Mouse (Mus musculus): ENCODE results near the gene Plch1. TPM values are rescaled to one million over a fixed set of nuclear protein-coding genes. Genes with fewer than 3 reads are reported as not detected.
A peak's percentile ranks its signal among the peaks of the same experiment; 100 is the strongest.

The Plch1 gene
- polyA plus RNA-seq (2014; fragmentation: Nextera tagmentation; extraction: Ambion mirVana), result 27.5 and 27.6 TPM in 2 replicates

GRCm38 (mm10) chr3:63899309-63899695 lies at the start of gene Plch1:
Gene Plch1 (minus strand): TSS chr3:63899472.
- Histone ChIP-seq H3K36me3 (ENCODE audit: control insufficient read depth, insufficient read depth, low read length) (no peaks in the 10 kb centered on the region), H3K27me3 (ENCODE audit: control insufficient read depth, insufficient read depth, low read length) (no peaks in the 10 kb centered on the region), H3K9ac (ENCODE audit: low read length) (peak within 1 kb of the TSS; percentile 92), H3K4me2 (ENCODE audit: low read depth, low read length, severe bottlenecking) (peak within 1 kb of the TSS; percentile 73), H3K9me3 (ENCODE audit: control insufficient read depth, low read length) (no peaks in the 10 kb centered on the region), H3K4me3 (ENCODE audit: low read depth, low read length) (peak within 1 kb of the TSS; percentile 79), H3K4me1 (replicated peaks; ENCODE audit: control insufficient read depth, insufficient read depth, low read length) (peaks cover 8% of the 10 kb centered on the region; the same call in 1 of the 2 replicates), H3K27ac (ENCODE audit: low read depth, low read length) (peak within 1 kb of the TSS; percentile 95)
- WGBS, result 0% methylated on average over 12 of the region's 12 CpGs
- peak; percentile 91 for DNase-seq (ENCODE audit: low spot score)
- peak; percentile 81 for ATAC-seq (replicated peaks; ENCODE audit: low FRiP score)

GRCm38 (mm10) chr3:63941204-63941850 lies 42.1 kb upstream of the Plch1 start:
- 87% methylated on average over 2 of the region's 2 CpGs for WGBS
- H3K27me3 ChIP-seq (ENCODE audit: control insufficient read depth, insufficient read depth, low read length), result no peaks in the 10 kb centered on the region
- no peak overlapping the region for H3K4me3 ChIP-seq (ENCODE audit: low read depth, low read length)
- no peak for ATAC-seq (replicated peaks; ENCODE audit: low FRiP score)
- H3K9me3 ChIP-seq (ENCODE audit: control insufficient read depth, low read length), result no peaks in the 10 kb centered on the region
- DNase-seq (ENCODE audit: low spot score), result no peak
- no peak overlapping the region for H3K4me2 ChIP-seq (ENCODE audit: low read depth, low read length, severe bottlenecking)
- H3K27ac ChIP-seq (ENCODE audit: low read depth, low read length), result no peak overlapping the region
- H3K9ac ChIP-seq (ENCODE audit: low read length), result no peak overlapping the region
- no peaks in the 10 kb centered on the region for H3K4me1 ChIP-seq (replicated peaks; ENCODE audit: control insufficient read depth, insufficient read depth, low read length)
- no peaks in the 10 kb centered on the region for H3K36me3 ChIP-seq (ENCODE audit: control insufficient read depth, insufficient read depth, low read length)

GRCm38 (mm10) chr3:63938928-63939327 lies 39.7 kb upstream of the Plch1 start:
- Histone ChIP-seq H3K4me2 (ENCODE audit: low read depth, low read length, severe bottlenecking) (no peak overlapping the region), H3K27me3 (ENCODE audit: control insufficient read depth, insufficient read depth, low read length) (no peaks in the 10 kb centered on the region), H3K36me3 (ENCODE audit: control insufficient read depth, insufficient read depth, low read length) (no peaks in the 10 kb centered on the region), H3K4me3 (ENCODE audit: low read depth, low read length) (no peak overlapping the region), H3K4me1 (replicated peaks; ENCODE audit: control insufficient read depth, insufficient read depth, low read length) (no peaks in the 10 kb centered on the region), H3K9me3 (ENCODE audit: control insufficient read depth, low read length) (no peaks in the 10 kb centered on the region), H3K27ac (ENCODE audit: low read depth, low read length) (no peak overlapping the region), H3K9ac (ENCODE audit: low read length) (no peak overlapping the region)
- no peak for ATAC-seq (replicated peaks; ENCODE audit: low FRiP score)
- 95% methylated on average over 2 of the region's 2 CpGs for WGBS
- DNase-seq (ENCODE audit: low spot score), result no peak

GRCm38 (mm10) chr3:63928878-63929859 lies 29.9 kb upstream of the Plch1 start, which contains the start of gene E130311K13Rik:
Gene E130311K13Rik (minus strand): TSS chr3:63929472.
- H3K4me3 ChIP-seq (ENCODE audit: low read depth, low read length), result peak within 1 kb of the TSS; percentile 46
- H3K4me2 ChIP-seq (ENCODE audit: low read depth, low read length, severe bottlenecking), result peak within 1 kb of the TSS; percentile 60
- H3K9ac ChIP-seq (ENCODE audit: low read length), result peak within 1 kb of the TSS; percentile 78
- peak; percentile 95 for DNase-seq (ENCODE audit: low spot score)
- ATAC-seq (replicated peaks; ENCODE audit: low FRiP score), result peak; percentile 98
- H3K4me1 ChIP-seq (replicated peaks; ENCODE audit: control insufficient read depth, insufficient read depth, low read length), result no peaks in the 10 kb centered on the region
- 0 out of 2 replicates have a peak within 1 kb of the TSS, but pooled peaks have one; percentile 27 for H3K27ac ChIP-seq (ENCODE audit: low read depth, low read length)
- no peaks in the 10 kb centered on the region for H3K9me3 ChIP-seq (ENCODE audit: control insufficient read depth, low read length)
- WGBS, result 5% methylated on average over 47 of the region's 48 CpGs
- H3K36me3 ChIP-seq (ENCODE audit: control insufficient read depth, insufficient read depth, low read length), result no peaks in the 10 kb centered on the region
- no peaks in the 10 kb centered on the region for H3K27me3 ChIP-seq (ENCODE audit: control insufficient read depth, insufficient read depth, low read length)

GRCm38 (mm10) chr3:63919634-63920033 lies 20.4 kb upstream of the Plch1 start:
- no peaks in the 10 kb centered on the region for H3K4me1 ChIP-seq (replicated peaks; ENCODE audit: control insufficient read depth, insufficient read depth, low read length)
- H3K27me3 ChIP-seq (ENCODE audit: control insufficient read depth, insufficient read depth, low read length), result no peaks in the 10 kb centered on the region
- no peak overlapping the region for H3K4me2 ChIP-seq (ENCODE audit: low read depth, low read length, severe bottlenecking)
- no peak overlapping the region for H3K27ac ChIP-seq (ENCODE audit: low read depth, low read length)
- H3K9ac ChIP-seq (ENCODE audit: low read length), result no peak overlapping the region
- DNase-seq (ENCODE audit: low spot score) (peak; percentile 62), ATAC-seq (replicated peaks; ENCODE audit: low FRiP score) (no peak)
- no peaks in the 10 kb centered on the region for H3K36me3 ChIP-seq (ENCODE audit: control insufficient read depth, insufficient read depth, low read length)
- no peaks in the 10 kb centered on the region for H3K9me3 ChIP-seq (ENCODE audit: control insufficient read depth, low read length)
- no peak overlapping the region for H3K4me3 ChIP-seq (ENCODE audit: low read depth, low read length)
- WGBS, result 46% methylated on average over 3 of the region's 3 CpGs

- Histone ChIP-seq H3K36me3 (ENCODE audit: control insufficient read depth, insufficient read depth, low read length) (no peaks in the 10 kb centered on the region), H3K9ac (ENCODE audit: low read length) (no peak overlapping the region), H3K4me2 (ENCODE audit: low read depth, low read length, severe bottlenecking) (no peak overlapping the region), H3K4me3 (ENCODE audit: low read depth, low read length) (no peak overlapping the region), H3K9me3 (ENCODE audit: control insufficient read depth, low read length) (no peaks in the 10 kb centered on the region), H3K4me1 (replicated peaks; ENCODE audit: control insufficient read depth, insufficient read depth, low read length) (no peaks in the 10 kb centered on the region; the same call in 1 of the 2 replicates), H3K27ac (ENCODE audit: low read depth, low read length) (no peak overlapping the region), H3K27me3 (ENCODE audit: control insufficient read depth, insufficient read depth, low read length) (no peaks in the 10 kb centered on the region)
- 83% methylated on average over 4 of the region's 4 CpGs for WGBS
- DNase-seq (ENCODE audit: low spot score) (no peak), ATAC-seq (replicated peaks; ENCODE audit: low FRiP score) (no peak)
Measured at GRCm38 (mm10) chr3:63910301-63910700, 11.0 kb upstream of the Plch1 start.

- Histone ChIP-seq H3K9ac (ENCODE audit: low read length) (peak overlapping the region; percentile 31; the same call in 1 of the 2 replicates), H3K27me3 (ENCODE audit: control insufficient read depth, insufficient read depth, low read length) (no peaks in the 10 kb centered on the region), H3K27ac (ENCODE audit: low read depth, low read length) (no peak overlapping the region), H3K4me2 (ENCODE audit: low read depth, low read length, severe bottlenecking) (peak overlapping the region; percentile 46), H3K9me3 (ENCODE audit: control insufficient read depth, low read length) (no peaks in the 10 kb centered on the region), H3K4me3 (ENCODE audit: low read depth, low read length) (peak overlapping the region; percentile 17), H3K36me3 (ENCODE audit: control insufficient read depth, insufficient read depth, low read length) (no peaks in the 10 kb centered on the region), H3K4me1 (replicated peaks; ENCODE audit: control insufficient read depth, insufficient read depth, low read length) (peaks cover 3% of the 10 kb centered on the region; the same call in 1 of the 2 replicates)
- 2% methylated on average over 18 of the region's 18 CpGs for WGBS
- ATAC-seq (replicated peaks; ENCODE audit: low FRiP score), result peak; percentile 57
- peak; percentile 61 for DNase-seq (ENCODE audit: low spot score)
Measured at GRCm38 (mm10) chr3:63905241-63905640, 6.0 kb upstream of the Plch1 start.

GRCm38 (mm10) chr3:63904157-63904556 lies 4.9 kb upstream of the Plch1 start:
- Histone ChIP-seq H3K4me3 (ENCODE audit: low read depth, low read length) (no peak overlapping the region), H3K9me3 (ENCODE audit: control insufficient read depth, low read length) (no peaks in the 10 kb centered on the region), H3K36me3 (ENCODE audit: control insufficient read depth, insufficient read depth, low read length) (no peaks in the 10 kb centered on the region), H3K4me1 (replicated peaks; ENCODE audit: control insufficient read depth, insufficient read depth, low read length) (peaks cover 3% of the 10 kb centered on the region; the same call in 1 of the 2 replicates), H3K9ac (ENCODE audit: low read length) (no peak overlapping the region), H3K27ac (ENCODE audit: low read depth, low read length) (no peak overlapping the region), H3K27me3 (ENCODE audit: control insufficient read depth, insufficient read depth, low read length) (no peaks in the 10 kb centered on the region), H3K4me2 (ENCODE audit: low read depth, low read length, severe bottlenecking) (no peak overlapping the region)
- DNase-seq (ENCODE audit: low spot score), result no peak
- ATAC-seq (replicated peaks; ENCODE audit: low FRiP score), result no peak
- WGBS, result 55% methylated on average over 2 of the region's 2 CpGs
